Mouse (Mus musculus) thymus, adult 2 months (tissue): ENCODE results near the gene Gm28305.

Experiments used
- CTCF ChIP-seq: fragments of 200-500 bp; IDR thresholded peaks from 2 replicates; pipeline ENCODE4 v1.5.1; 2012; ENCODE audit warnings: mild to moderate bottlenecking, control low read depth, low read length, moderate library complexity, borderline replicate concordance; ENCODE audit not compliant: control insufficient read depth, poor library complexity, insufficient read depth; ENCODE audit errors: extremely low read depth
- POLR2A ChIP-seq: fragments of 200-500 bp; IDR thresholded peaks from 2 replicates; pipeline ENCODE4 v1.6.1; 2012; ENCODE audit warnings: mild to moderate bottlenecking, low read length, control low read depth, moderate library complexity; ENCODE audit not compliant: control insufficient read depth, poor library complexity, insufficient read depth; ENCODE audit errors: extremely low read depth

DNA sequence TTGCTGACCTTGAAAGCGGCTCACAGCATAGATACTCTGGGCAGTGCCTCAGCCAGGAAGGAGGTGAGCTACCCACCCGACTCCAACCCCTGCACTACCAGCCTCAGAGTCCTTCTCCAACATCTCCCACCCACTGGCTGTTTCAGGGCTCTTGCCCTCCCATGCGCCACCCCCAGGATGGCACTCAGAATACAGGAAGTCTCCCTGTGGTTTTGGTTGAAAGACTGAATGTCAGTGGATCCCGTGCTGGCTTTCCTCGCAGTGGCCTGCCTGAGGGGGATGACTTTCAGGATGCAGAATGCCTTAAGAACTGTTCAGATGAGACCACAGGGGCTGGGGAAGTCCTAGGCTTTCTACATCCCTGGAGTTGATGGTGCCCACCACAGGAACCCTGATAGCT is 82.6 kb downstream of the Gm28305 start:
- TF ChIP-seq POLR2A (no peak), CTCF (no peak)
